Mouse (Mus musculus) heart, postnatal 0 days (tissue): ENCODE measurements around the gene Ppp2ca.

Experiments
- CTCF ChIP-seq: IDR thresholded peaks from 2 replicates; pipeline ENCODE4 v1.5.1; 2016; ENCODE audit warnings: antibody characterized with exemption, control low read depth, low read depth
- EP300 ChIP-seq: IDR thresholded peaks from 2 replicates; pipeline ENCODE4 v1.6.1; 2016; ENCODE audit warnings: antibody characterized with exemption, low read depth

- TF ChIP-seq CTCF, result no peak
- TF ChIP-seq EP300, result no peak
Measured at GRCm38 (mm10) chr11:52094568-52094967, 3.9 kb upstream of the Ppp2ca start.
